Mouse (Mus musculus) midbrain, embryonic 11.5 days (tissue): Measurements from ENCODE around the gene Efna5. TPM values are rescaled to one million over a fixed set of nuclear protein-coding genes. Genes with fewer than 3 reads are reported as not detected.

Source experiments
- ATAC-seq: fragments of 200-750 bp; cut with Nextera tagmentation; 2 replicates; pipeline ENCODE4 v1.8.0; 2017; ENCODE audit warnings: moderate TSS enrichment, moderate library complexity; ENCODE audit not compliant: low FRiP score
- DNase-seq: peaks from one replicate; pipeline ENCODE4 v3.0.0; 2015; ENCODE audit warnings: low spot score; ENCODE audit errors: missing footprints
- H3K27ac ChIP-seq: fragments of 300-500 bp; sonication (generic); 2 replicates; pipeline ENCODE4 v1.5.1; 2014; ENCODE audit warnings: low read depth, low read length
- H3K27me3 ChIP-seq: fragments of 300-500 bp; sonication (generic); 2 replicates; pipeline ENCODE4 v1.6.1; 2014; ENCODE audit warnings: mild to moderate bottlenecking, low read length, moderate library complexity, mixed read lengths; ENCODE audit not compliant: control insufficient read depth, insufficient read depth
- H3K36me3 ChIP-seq: fragments of 300-500 bp; sonication (generic); 2 replicates; pipeline ENCODE4 v1.6.1; 2014; ENCODE audit warnings: mild to moderate bottlenecking, low read length, moderate library complexity, mixed read lengths; ENCODE audit not compliant: control insufficient read depth, insufficient read depth
- H3K4me1 ChIP-seq: fragments of 300-500 bp; sonication (generic); 2 replicates; pipeline ENCODE4 v1.6.1; 2014; ENCODE audit warnings: low read length; ENCODE audit not compliant: control insufficient read depth, insufficient read depth
- H3K4me2 ChIP-seq: fragments of 300-500 bp; sonication (generic); 2 replicates; pipeline ENCODE4 v1.6.1; 2014; ENCODE audit warnings: mild to moderate bottlenecking, moderate library complexity
- H3K4me3 ChIP-seq: fragments of 300-500 bp; sonication (generic); 2 replicates; pipeline ENCODE4 v1.5.1; 2014; ENCODE audit warnings: low read depth, low read length
- H3K9ac ChIP-seq: fragments of 300-500 bp; sonication (generic); 2 replicates; pipeline ENCODE4 v1.6.1; 2014; ENCODE audit warnings: low read length
- H3K9me3 ChIP-seq: fragments of 300-500 bp; sonication (generic); 2 replicates; pipeline ENCODE4 v1.6.1; 2016; ENCODE audit warnings: low read length; ENCODE audit not compliant: control insufficient read depth
- WGBS: fragments of 180-500 bp; shearing (Covaris S2); extraction: QIAGEN DNeasy Blood & Tissue Kit; methylation state at CpG from one replicate; pipeline ENCODE4 v1.1.7; 2014; 5-methylcytosine and 5-hydroxymethylcytosine counted together
- polyA plus RNA-seq: library from polyadenylated mRNA; unstranded; fragments of >200 nt; fragmentation: Nextera tagmentation; extraction: Ambion mirVana; gene quantifications from 2 replicates; pipeline ENCODE4 v1.2.1, GENCODE M21; 2014

The Efna5 gene
- polyA plus RNA-seq, 1 experiment from 2014 or later: 72.5 TPM

- DNase-seq: no peak
- no peak for ATAC-seq
These were observed 288.6 kb downstream of the Efna5 start for GRCm38 (mm10) chr17:62592436-62593074.

GRCm38 (mm10) chr17:62591581-62592435 is 289.3 kb downstream of the Efna5 start:
- WGBS: 73% methylated on average over 10 of the region's 10 CpGs
- no peaks in the 10 kb centered on the region; the same call in 1 of the 2 replicates for H3K4me1 ChIP-seq
- H3K27ac ChIP-seq: no peak overlapping the region
- DNase-seq (no peak), ATAC-seq (0 out of 2 replicates have a peak, but pooled peaks have one; percentile 24)
- no peak overlapping the region for H3K9ac ChIP-seq
- H3K9me3 ChIP-seq: no peaks in the 10 kb centered on the region
- H3K27me3 ChIP-seq: no peaks in the 10 kb centered on the region
- no peak overlapping the region for H3K4me3 ChIP-seq
- no peaks in the 10 kb centered on the region for H3K36me3 ChIP-seq
- no peak overlapping the region for H3K4me2 ChIP-seq

More at GRCm38 (mm10) chr17:62592436-62593074, 288.6 kb downstream of the Efna5 start:
- Histone ChIP-seq H3K4me1 (no peaks in the 10 kb centered on the region; the same call in 1 of the 2 replicates), H3K9ac (no peak overlapping the region), H3K9me3 (no peaks in the 10 kb centered on the region), H3K4me2 (no peak overlapping the region), H3K27ac (no peak overlapping the region), H3K27me3 (no peaks in the 10 kb centered on the region), H3K36me3 (no peaks in the 10 kb centered on the region), H3K4me3 (no peak overlapping the region)
- 53% methylated on average over 5 of the region's 5 CpGs for WGBS

GRCm38 (mm10) chr17:62590685-62591460 is 290.2 kb downstream of the Efna5 start:
- Histone ChIP-seq H3K9ac (no peak overlapping the region), H3K4me2 (no peak overlapping the region), H3K27ac (no peak overlapping the region), H3K4me3 (no peak overlapping the region), H3K27me3 (no peaks in the 10 kb centered on the region), H3K36me3 (no peaks in the 10 kb centered on the region), H3K9me3 (no peaks in the 10 kb centered on the region), H3K4me1 (no peaks in the 10 kb centered on the region; the same call in 1 of the 2 replicates)
- DNase-seq: no peak
- no peak for ATAC-seq
- 80% methylated on average over 9 of the region's 9 CpGs for WGBS

GRCm38 (mm10) chr17:62580127-62580526 is 301.0 kb downstream of the Efna5 start:
- Histone ChIP-seq H3K27me3 (no peaks in the 10 kb centered on the region), H3K4me1 (no peaks in the 10 kb centered on the region), H3K4me2 (no peak overlapping the region), H3K36me3 (no peaks in the 10 kb centered on the region), H3K9me3 (no peaks in the 10 kb centered on the region), H3K9ac (no peak overlapping the region), H3K27ac (no peak overlapping the region), H3K4me3 (no peak overlapping the region)
- WGBS: 90% methylated on average over 6 of the region's 6 CpGs
- ATAC-seq (no peak), DNase-seq (no peak)

GRCm38 (mm10) chr17:62579618-62580017 is 301.5 kb downstream of the Efna5 start:
- 76% methylated on average over 6 of the region's 6 CpGs for WGBS
- no peak for ATAC-seq
- Histone ChIP-seq H3K9ac (no peak overlapping the region), H3K4me3 (no peak overlapping the region), H3K27me3 (no peaks in the 10 kb centered on the region), H3K4me1 (no peaks in the 10 kb centered on the region), H3K27ac (no peak overlapping the region), H3K4me2 (no peak overlapping the region), H3K36me3 (no peaks in the 10 kb centered on the region), H3K9me3 (no peaks in the 10 kb centered on the region)
- no peak for DNase-seq

- H3K4me1 ChIP-seq: no peaks in the 10 kb centered on the region
- DNase-seq: no peak
- no peak for ATAC-seq
- H3K9me3 ChIP-seq: no peaks in the 10 kb centered on the region
- H3K4me2 ChIP-seq: no peak overlapping the region
- no peak overlapping the region for H3K27ac ChIP-seq
- no peaks in the 10 kb centered on the region for H3K27me3 ChIP-seq
- H3K9ac ChIP-seq: no peak overlapping the region
- no peaks in the 10 kb centered on the region for H3K36me3 ChIP-seq
- no peak overlapping the region for H3K4me3 ChIP-seq
- 87% methylated on average over 9 of the region's 9 CpGs for WGBS
These were observed 306.4 kb downstream of the Efna5 start for GRCm38 (mm10) chr17:62574499-62575265.

- Histone ChIP-seq H3K4me1 (no peaks in the 10 kb centered on the region), H3K4me2 (no peak overlapping the region), H3K27me3 (no peaks in the 10 kb centered on the region), H3K36me3 (no peaks in the 10 kb centered on the region), H3K9ac (no peak overlapping the region), H3K9me3 (no peaks in the 10 kb centered on the region), H3K27ac (no peak overlapping the region), H3K4me3 (no peak overlapping the region)
- no peak for ATAC-seq
- WGBS: 88% methylated on average over 1 of the region's 1 CpGs
- DNase-seq: no peak
These were observed 311.0 kb downstream of the Efna5 start for GRCm38 (mm10) chr17:62570101-62570500.

GRCm38 (mm10) chr17:62568019-62568418 is 313.1 kb downstream of the Efna5 start:
- Histone ChIP-seq H3K27ac (no peak overlapping the region), H3K4me1 (no peaks in the 10 kb centered on the region), H3K9me3 (no peaks in the 10 kb centered on the region), H3K27me3 (no peaks in the 10 kb centered on the region), H3K4me2 (no peak overlapping the region), H3K9ac (no peak overlapping the region), H3K36me3 (no peaks in the 10 kb centered on the region), H3K4me3 (no peak overlapping the region)
- DNase-seq: no peak
- 78% methylated on average over 4 of the region's 4 CpGs for WGBS
- ATAC-seq: no peak
